Comparison of ENCODE assay signal across 11 mouse cellular contexts in genomic region chr9:71512899-71513298, GRCm38 (mm10).
"Had no signal": no experiment of that assay in that cellular context is flagged by ENCODE, and none has a peak within 500 bp of the region (broad histone marks: within the 10 kb centered on the region; RNA-seq: fewer than 3 reads in every experiment).

No protein-coding gene starts in this region.

- ATAC-seq: liver, embryonic 12.5 days; midbrain, embryonic 13.5 days had no signal

- H3K27ac ChIP-seq: left cerebral cortex, adult 2 months; limb, embryonic 15.5 days; liver, embryonic 12.5 days; lung, embryonic 15.5 days; midbrain, embryonic 13.5 days; stomach, postnatal 0 days had no signal

- H3K9me3 ChIP-seq: limb, embryonic 15.5 days; liver, embryonic 12.5 days; lung, embryonic 15.5 days; midbrain, embryonic 13.5 days had no signal

- H3K4me3 ChIP-seq: left cerebral cortex, adult 2 months; limb, embryonic 15.5 days; liver, embryonic 12.5 days; lung, embryonic 15.5 days; midbrain, embryonic 13.5 days had no signal

- DNase-seq: kidney, adult 18-20 months; kidney, postnatal 14 days; lung, postnatal 14 days; right cerebral cortex, postnatal 14 days; thymus, postnatal 14 days had no signal

- H3K9ac ChIP-seq: limb, embryonic 15.5 days; liver, embryonic 12.5 days; lung, embryonic 15.5 days; midbrain, embryonic 13.5 days had no signal

- H3K36me3 ChIP-seq: limb, embryonic 15.5 days; liver, embryonic 12.5 days; lung, embryonic 15.5 days; midbrain, embryonic 13.5 days had no signal

- H3K27me3 ChIP-seq: liver, embryonic 12.5 days; lung, embryonic 15.5 days; midbrain, embryonic 13.5 days had no signal

- H3K4me1 ChIP-seq: liver, embryonic 12.5 days; lung, embryonic 15.5 days; midbrain, embryonic 13.5 days had no signal

- H3K4me2 ChIP-seq: limb, embryonic 15.5 days; liver, embryonic 12.5 days; lung, embryonic 15.5 days; midbrain, embryonic 13.5 days had no signal
